Mouse (Mus musculus) right cerebral cortex, postnatal 25 days (tissue): ENCODE data around the gene Nr2e1.

Source experiments
- DNase-seq: peaks from one replicate; pipeline ENCODE4 v3.0.0; 2022

Nr2e1 gene

DNA sequence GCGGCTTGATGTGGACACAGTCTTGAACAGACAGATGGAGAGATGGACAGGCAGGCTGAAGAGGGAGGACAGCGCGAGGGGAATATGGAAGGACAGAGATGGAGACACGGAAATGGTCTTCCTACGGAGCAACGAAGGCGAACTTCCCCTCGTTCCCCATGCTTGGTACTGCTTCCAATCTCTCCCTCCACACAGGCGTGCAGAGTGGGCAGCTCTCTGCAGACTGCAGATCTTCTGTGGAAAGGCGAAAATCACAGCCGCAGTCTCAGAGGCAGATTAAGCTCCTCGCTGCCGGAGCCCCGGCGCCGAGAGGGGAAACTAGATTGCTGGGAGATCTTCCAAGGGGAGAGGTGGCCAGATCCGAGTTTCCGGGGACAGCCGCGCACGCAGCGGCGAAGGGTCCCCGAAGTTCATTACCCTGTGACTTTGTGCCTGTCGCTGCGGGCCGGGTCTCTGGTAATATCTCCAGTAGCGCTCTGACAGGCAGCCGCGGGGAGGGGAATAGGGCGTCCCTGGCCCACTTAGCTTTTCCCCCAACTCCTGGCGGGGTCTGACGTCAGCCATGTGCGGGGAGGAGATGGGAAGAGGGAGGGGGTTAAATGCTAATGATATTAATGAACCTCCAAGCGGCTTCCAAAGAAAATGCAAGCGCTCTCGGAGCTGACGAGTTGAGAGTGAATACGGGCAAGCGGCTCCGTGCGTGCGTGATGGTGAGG, at the start of gene Nr2e1, which contains the start of gene Ostm1:
Gene Nr2e1 (minus strand): TSS at position 476 of the 716 bp plus-strand sequence.
Gene Ostm1 (plus strand): TSS at position 666 of the 716 bp plus-strand sequence.
- peak; percentile 68 for DNase-seq

DNA sequence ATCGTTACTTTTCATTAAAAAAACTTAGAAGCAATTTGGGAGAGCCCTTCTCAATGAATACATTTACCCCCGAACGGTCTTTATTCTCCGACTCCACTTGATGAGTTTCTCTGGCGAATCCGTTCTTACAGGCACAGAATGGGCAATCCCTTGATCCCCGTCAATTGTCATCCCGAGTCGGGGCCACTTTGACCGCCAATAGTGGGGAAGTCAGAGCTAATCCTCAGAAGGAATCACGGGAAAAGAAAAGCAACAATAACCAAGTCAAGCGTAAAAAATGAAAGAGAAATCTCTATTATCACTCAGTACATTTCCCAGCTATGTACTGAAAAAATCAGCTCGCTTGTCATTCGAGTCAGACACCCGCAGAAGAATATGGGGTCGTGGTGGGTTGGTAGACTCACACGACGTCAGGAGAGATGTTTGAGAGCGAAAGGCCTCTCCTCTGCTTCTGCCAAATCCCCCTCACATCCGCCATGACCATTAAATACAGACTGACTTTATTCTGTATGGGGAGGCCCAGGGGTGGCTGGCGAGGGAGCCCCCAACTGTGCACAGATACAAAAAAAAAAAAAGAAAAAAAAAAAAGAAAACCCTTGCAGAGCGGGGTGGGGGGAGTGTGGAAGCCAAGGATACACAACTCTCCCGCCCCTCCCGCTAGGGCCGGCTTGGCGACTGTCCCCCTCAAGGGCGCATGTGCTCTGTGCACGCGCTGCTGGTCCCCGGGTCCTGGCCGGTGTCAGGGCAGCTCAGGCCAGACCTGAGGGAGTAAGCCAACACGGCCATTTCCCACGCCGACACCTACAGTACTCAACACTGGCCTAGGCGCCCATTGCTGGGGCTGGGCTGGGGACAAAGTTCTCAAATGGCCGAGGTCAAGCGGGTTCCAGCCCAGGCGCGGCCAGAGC, 49.3 kb upstream of the Nr2e1 start:
- no peak for DNase-seq

DNA sequence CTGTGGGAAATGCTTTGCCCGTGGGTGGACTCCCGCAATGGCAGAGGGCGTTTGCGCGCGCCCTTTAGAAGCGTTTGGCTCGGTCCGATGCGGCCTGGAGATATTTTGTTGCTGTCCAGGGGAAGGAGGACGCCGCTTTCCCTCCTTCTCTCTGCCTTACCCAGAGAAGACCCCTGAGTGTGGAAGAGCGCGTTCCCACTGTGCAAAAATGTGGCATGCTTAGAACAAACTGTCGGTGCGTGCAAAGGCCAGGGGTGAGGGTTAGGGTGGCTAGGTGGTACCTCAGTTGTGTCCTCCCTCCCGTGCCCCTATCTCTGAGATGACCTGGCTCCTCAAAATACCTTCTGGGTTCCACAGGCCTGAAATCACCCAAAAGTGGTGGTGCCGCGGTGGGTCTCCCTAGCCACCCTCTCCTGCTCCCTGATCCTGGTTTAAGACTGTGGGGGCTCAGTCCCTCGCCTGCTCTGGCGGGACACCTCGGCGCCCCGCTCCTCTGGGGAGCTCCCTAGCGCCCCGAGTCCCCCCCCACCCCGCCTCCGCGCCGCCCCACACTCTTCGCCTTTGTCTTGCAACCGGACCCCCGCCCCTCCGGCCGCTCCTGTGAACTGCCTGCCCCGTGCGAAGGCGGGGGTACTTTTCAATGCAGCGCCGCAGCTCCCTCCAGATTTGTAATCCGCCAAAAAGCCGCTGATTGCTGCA, 48.5 kb upstream of the Nr2e1 start:
- no peak for DNase-seq

DNA sequence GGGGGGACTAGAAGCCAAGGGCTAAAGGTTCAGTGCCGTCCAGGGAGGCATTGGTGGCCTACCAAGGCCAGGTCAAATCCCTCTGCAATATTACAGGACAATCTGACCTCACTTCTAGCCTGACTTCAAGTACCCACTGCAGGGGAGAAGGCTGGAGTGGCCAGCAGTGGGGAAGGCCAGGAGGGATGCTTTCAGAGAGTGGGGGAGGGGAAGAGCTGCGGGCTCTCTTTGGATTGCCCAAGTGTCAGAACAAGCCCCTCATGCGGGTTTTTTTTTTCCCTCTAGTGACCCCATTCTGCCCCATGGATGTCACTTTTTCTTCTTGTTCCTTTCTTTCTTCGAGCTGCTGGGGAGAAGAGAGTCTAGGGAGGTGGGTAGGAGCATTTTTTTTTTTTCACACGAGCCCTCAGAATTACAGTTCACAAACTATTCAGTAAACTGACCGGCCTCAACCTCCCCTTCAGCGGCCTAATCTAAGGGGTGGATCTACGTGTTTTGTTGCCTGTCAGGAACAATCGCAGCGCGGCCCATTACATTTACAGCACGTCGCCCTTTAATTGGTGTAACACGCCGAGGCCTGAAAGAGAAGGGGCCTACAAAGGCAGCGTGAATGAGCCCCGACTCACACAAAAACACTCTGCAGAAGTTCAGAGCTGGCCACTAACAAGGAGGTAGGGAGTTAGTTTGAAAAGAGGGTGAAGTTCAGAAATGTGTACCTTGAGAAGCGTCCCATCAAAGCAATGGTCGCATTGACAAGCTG, 47.3 kb upstream of the Nr2e1 start:
- no peak for DNase-seq

GRCm38 (mm10) chr10:42625907-42626306, 42.5 kb upstream of the Nr2e1 start:
- DNase-seq: no peak

DNA sequence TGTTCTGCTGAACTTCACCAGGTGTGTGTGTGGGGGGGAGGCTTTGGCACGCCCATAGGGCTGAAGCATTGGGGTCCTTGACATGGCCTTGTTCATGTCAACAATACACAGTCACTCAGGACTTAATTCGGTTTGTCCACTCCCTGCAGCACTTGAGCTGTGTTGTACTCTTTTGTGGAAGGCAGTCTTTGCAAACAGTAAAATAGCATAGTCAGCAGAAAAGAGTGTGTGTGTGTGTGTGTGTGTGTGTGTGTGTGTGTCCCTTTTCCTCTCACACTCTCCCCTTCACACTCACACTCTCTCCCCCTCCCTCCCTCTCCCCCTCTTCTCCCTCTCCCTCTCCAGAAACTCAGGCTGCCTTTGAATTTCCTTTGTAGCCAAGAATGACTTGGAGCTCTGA, 34.9 kb upstream of the Nr2e1 start:
- DNase-seq: no peak

GRCm38 (mm10) chr10:42614766-42615165, 31.3 kb upstream of the Nr2e1 start:
- DNase-seq: no peak

GRCm38 (mm10) chr10:42613639-42614381, 30.4 kb upstream of the Nr2e1 start:
- no peak for DNase-seq

GRCm38 (mm10) chr10:42613075-42613474, 29.6 kb upstream of the Nr2e1 start:
- no peak for DNase-seq

DNA sequence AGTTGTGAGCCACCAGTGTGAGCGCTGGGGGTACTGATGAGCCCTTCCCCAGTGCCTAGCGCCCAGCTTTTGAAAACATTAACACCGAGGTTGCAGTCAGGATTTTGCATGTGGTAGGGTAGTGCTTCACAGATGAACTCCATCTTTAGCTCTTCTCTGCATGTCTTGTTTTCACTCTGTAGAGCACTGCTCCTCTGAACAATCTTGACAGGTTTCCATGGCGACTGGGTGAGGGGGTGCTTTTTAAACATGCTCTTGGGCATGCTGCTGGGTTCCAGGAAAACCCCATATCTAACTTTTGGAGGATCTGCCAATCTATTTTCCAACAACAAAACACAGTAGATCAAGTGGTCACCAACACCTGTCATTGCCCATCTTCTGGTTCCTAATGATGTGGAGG, 23.3 kb upstream of the Nr2e1 start:
- DNase-seq: no peak

GRCm38 (mm10) chr10:42604874-42605273, 21.4 kb upstream of the Nr2e1 start:
- DNase-seq: no peak

DNA sequence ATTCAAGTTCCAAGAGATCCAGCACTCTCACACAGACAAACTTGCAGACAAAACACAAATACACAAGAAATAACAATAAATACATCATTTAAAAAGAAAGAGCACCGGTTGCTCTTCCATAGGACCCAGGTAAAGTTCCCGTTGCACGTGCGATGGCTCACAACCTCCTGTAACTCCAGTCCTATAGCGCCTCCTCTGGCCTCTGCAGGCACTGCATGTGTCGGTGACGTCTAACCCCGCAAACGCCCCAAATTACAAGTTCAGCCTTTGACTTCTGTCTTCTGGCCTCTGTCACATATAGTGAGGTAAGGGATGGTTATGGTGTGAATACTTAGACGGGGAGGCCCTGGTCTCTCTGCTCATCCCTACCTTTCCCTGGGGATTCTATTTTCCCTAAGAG, 18.1 kb upstream of the Nr2e1 start:
- DNase-seq: no peak

DNA sequence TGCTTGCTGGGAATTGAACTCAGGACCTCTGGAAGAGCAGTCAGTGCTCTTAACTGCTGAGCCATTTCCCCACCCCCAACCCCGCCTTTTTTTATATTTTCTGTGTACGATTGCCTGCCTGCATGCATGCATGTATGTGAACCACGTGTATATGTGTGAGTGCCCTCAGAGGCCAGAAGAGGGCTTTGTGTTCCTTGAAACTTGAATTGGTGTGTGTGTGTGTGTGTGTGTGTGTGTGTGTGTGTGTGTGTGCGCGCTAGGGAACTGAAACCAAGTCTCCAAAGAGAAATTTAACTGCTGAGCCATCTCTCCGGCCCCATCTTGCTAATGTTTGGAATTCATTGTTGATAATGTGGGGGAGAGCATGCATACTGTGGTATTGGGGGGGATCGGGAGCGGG, 15.2 kb upstream of the Nr2e1 start:
- no peak for DNase-seq

- no peak for DNase-seq
Measured at GRCm38 (mm10) chr10:42593201-42593600, 9.8 kb upstream of the Nr2e1 start.

- no peak for DNase-seq
Measured at GRCm38 (mm10) chr10:42591993-42592686, 8.7 kb upstream of the Nr2e1 start.

DNA sequence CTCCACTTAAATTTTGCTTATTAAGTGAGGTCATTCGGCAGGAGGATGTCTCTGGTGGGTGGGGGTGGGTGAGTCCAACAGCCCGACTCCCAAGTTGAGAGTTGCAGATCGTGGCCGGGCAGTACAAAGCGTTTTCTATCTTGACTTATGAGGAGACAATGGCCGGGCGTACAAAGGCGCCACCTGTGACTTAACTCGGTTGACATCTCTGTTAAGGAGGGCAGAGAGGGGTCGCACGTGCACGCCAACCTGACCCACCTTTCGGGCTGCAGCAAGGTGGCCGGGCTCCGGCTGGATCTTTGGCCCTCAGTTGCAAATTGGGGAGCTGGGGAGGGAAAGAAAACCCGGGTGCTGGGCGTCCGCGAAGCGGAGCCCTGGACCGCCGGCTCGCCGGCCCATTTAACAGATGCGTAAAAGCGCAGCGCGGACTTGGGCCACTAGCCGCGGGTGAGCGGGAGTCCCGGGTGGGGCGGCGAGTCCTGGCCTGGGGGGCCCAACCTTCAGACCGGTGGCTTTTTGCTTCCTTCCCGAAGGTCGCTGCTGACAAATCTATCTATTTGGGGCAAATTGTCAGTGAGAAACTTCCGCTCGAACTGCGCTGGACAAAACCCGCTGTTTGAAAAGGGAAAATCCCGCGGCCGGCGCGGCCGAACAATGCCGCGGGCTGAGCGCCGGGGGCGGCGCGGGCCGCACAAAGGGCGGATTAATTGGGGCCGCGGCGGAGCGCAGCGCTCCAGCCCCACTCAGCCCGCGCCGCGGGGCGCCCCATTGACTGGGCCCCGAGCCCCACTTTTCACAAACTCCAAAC, 8.0 kb upstream of the Nr2e1 start:
- no peak for DNase-seq

DNA sequence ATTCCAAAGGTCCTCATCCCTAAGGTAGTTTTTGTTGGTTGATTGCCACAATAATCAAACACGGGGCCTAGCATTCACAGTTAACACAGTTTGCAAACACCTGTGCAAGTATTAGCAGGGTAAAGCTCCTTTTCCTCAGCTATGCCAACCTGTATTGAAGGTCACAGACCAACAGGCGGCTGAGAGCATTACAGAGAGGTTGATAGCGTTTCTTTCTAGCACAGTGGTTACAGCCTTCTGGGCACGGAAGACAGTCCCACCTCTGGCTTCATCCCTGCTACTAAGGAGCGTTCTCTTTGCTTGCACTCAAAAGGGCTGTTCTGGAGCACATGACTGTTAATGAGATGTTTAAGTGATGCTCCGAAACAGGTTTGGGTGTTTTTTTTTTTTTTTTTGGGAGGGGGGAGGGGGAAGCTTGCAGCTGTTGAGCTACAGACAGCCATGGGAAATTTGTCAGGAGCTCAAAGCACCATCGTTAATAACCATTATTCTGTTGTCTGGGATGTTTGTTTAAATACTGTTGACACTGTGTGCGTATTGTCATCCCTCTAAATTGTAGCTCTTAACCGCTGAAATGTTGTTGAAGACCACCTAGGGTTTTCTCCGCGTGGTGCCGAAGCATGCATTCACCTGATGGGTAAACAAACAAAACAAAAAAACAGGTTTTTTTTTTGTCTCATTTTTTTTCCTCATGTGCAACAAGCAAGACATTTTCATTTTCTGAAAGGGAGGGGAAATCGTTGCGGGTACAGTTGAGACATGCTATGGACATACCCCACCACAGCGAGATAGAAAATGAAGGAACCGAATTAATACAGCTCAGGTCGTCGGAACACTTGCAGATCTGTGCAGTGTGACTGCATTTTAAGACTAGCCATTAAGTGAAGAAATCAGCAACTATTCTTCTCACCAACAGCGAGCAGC, 7.1 kb upstream of the Nr2e1 start:
- DNase-seq: no peak

GRCm38 (mm10) chr10:42589505-42589904, 6.1 kb upstream of the Nr2e1 start:
- no peak for DNase-seq
